Mouse (Mus musculus) ES-E14 (cell line): ENCODE measurements at regions not wholly inside any gene's neighbourhood (a gene's known extent, or its start where the extent isn't known, plus 50 kb on each side); places are given as distances from the start of the nearest gene placed in this dataset.

Experiments
- DNase-seq: peaks from one replicate; pipeline ENCODE4 v3.0.0-alpha.2; 2013; ENCODE audit warnings: low read depth, low spot score
- H3K27ac ChIP-seq: 2 replicates; pipeline ENCODE4 v1.5.1; 2012; ENCODE audit warnings: low read depth, mild to moderate bottlenecking, low read length, moderate library complexity, mixed read lengths; ENCODE audit not compliant: poor library complexity, insufficient read depth, severe bottlenecking
- H3K36me3 ChIP-seq: 2 replicates; pipeline ENCODE4 v1.6.1; 2012; ENCODE audit warnings: mild to moderate bottlenecking, low read length, moderate library complexity, mixed read lengths; ENCODE audit not compliant: control insufficient read depth, poor library complexity, insufficient read depth, severe bottlenecking
- H3K4me1 ChIP-seq, 2 experiments: fragments of 150-350 bp in 1 of 2; sonication (generic) in 1 of 2; 2 replicates each; pipeline ENCODE4 v1.6.1; 2012; ENCODE audit warnings: low read length in 2 of 2, mild to moderate bottlenecking in 1 of 2, mixed read lengths in 1 of 2; ENCODE audit not compliant: control insufficient read depth in 2 of 2, insufficient read depth in 2 of 2, poor library complexity in 1 of 2
- H3K4me3 ChIP-seq, 2 experiments: fragments of 150-350 bp in 1 of 2; sonication (generic) in 1 of 2; 2 replicates each; pipeline ENCODE4 v1.5.1; 2012; ENCODE audit warnings: low read length in 2 of 2, low read depth in 1 of 2, mild to moderate bottlenecking in 1 of 2, mixed read lengths in 1 of 2; ENCODE audit not compliant: insufficient read depth in 1 of 2, poor library complexity in 1 of 2, severe bottlenecking in 1 of 2
- H3K9ac ChIP-seq: 2 replicates; pipeline ENCODE4 v1.6.1; 2012; ENCODE audit warnings: low read depth, mild to moderate bottlenecking, low read length, mixed read lengths; ENCODE audit not compliant: poor library complexity, insufficient read depth, severe bottlenecking
- H3K9me3 ChIP-seq: fragments of 150-350 bp; sonication (generic); 2 replicates; pipeline ENCODE4 v1.6.1; 2012; ENCODE audit warnings: low read depth, mild to moderate bottlenecking, low read length; ENCODE audit not compliant: control insufficient read depth, insufficient read depth
- CHD2 ChIP-seq: IDR thresholded peaks from 2 replicates; pipeline ENCODE4 v1.6.1; 2014; ENCODE audit warnings: mild to moderate bottlenecking, low read depth, low read length, inconsistent platforms
- HCFC1 ChIP-seq: IDR thresholded peaks from 2 replicates; pipeline ENCODE4 v1.6.1; 2012; ENCODE audit warnings: low read length, inconsistent platforms, borderline replicate concordance; ENCODE audit not compliant: insufficient read depth
- MAFK ChIP-seq: IDR thresholded peaks from 2 replicates; pipeline ENCODE4 v1.6.1; 2014; ENCODE audit warnings: mild to moderate bottlenecking, low read depth, low read length, inconsistent platforms; ENCODE audit not compliant: insufficient read depth
- ZC3H11A ChIP-seq: IDR thresholded peaks from 2 replicates; pipeline ENCODE4 v1.6.1; 2012; ENCODE audit warnings: low read depth, mild to moderate bottlenecking, inconsistent platforms, low read length, borderline replicate concordance
- ZNF384 ChIP-seq: IDR thresholded peaks from 2 replicates; pipeline ENCODE4 v1.6.1; 2012; ENCODE audit warnings: low read depth, low read length, inconsistent platforms
- in situ Hi-C, 2 experiments: fragments of 600-800 bp; cut with MboI; formaldehyde crosslinking; loops; one replicate each; pipeline ENCODE4 v1.15.1; 2025; ENCODE audit warnings: low sequenced_read_pairs in 2 of 2, inconsistent platforms in 1 of 2; ENCODE audit not compliant: unreplicated experiment in 2 of 2

- no peak overlapping the region for H3K4me3 ChIP-seq
- no peaks in the 10 kb centered on the region for H3K36me3 ChIP-seq
- TF ChIP-seq ZNF384 (no peak), HCFC1 (no peak), MAFK (no peak), ZC3H11A (no peak), CHD2 (no peak)
- H3K9ac ChIP-seq = no peak overlapping the region
- no peaks in the 10 kb centered on the region for H3K9me3 ChIP-seq
- H3K4me1 ChIP-seq = no peaks in the 10 kb centered on the region
- no peak for DNase-seq
- H3K27ac ChIP-seq = no peak overlapping the region
- in situ Hi-C loops = loop anchor here in 1 of 2 experiments (25.0 kb wide), 1 partner anchor 441 kb away; no protein-coding TSS in a partner anchor
Observed at GRCm38 (mm10) chr11:32128018-32128417, 72.1 kb downstream of the Il9r start.

GRCm38 (mm10) chr11:32127401-32127817, 72.7 kb downstream of the Il9r start:
- H3K9ac ChIP-seq = no peak overlapping the region
- H3K4me3 ChIP-seq = no peak overlapping the region
- H3K27ac ChIP-seq = no peak overlapping the region
- no peaks in the 10 kb centered on the region for H3K9me3 ChIP-seq
- DNase-seq = no peak
- H3K4me1 ChIP-seq = no peaks in the 10 kb centered on the region
- in situ Hi-C loops = loop anchor here in 1 of 2 experiments (25.0 kb wide), 1 partner anchor 440 kb away; no protein-coding TSS in a partner anchor
- no peak for TF ChIP-seq ZNF384
- TF ChIP-seq CHD2 = no peak
- no peak for TF ChIP-seq MAFK
- TF ChIP-seq HCFC1 = no peak
- TF ChIP-seq ZC3H11A = no peak
- no peaks in the 10 kb centered on the region for H3K36me3 ChIP-seq

- in situ Hi-C loops = loop anchor here in 1 of 2 experiments (25.0 kb wide), 1 partner anchor 439 kb away; no protein-coding TSS in a partner anchor
- no peak for DNase-seq
- Histone ChIP-seq H3K36me3 (no peaks in the 10 kb centered on the region), H3K27ac (no peak overlapping the region), H3K9ac (no peak overlapping the region), H3K9me3 (no peaks in the 10 kb centered on the region), H3K4me1 (no peaks in the 10 kb centered on the region), H3K4me3 (no peak overlapping the region)
- TF ChIP-seq CHD2 (no peak), ZNF384 (no peak), HCFC1 (no peak), MAFK (no peak), ZC3H11A (no peak)
Observed at GRCm38 (mm10) chr11:32126786-32127185, 73.3 kb downstream of the Il9r start.

- Histone ChIP-seq H3K9me3 (no peaks in the 10 kb centered on the region), H3K4me3 (no peak overlapping the region), H3K36me3 (no peaks in the 10 kb centered on the region), H3K9ac (no peak overlapping the region), H3K27ac (no peak overlapping the region), H3K4me1 (no peaks in the 10 kb centered on the region)
- no peak for TF ChIP-seq CHD2
- no peak for TF ChIP-seq MAFK
- no peak for TF ChIP-seq HCFC1
- no peak for TF ChIP-seq ZNF384
- no peak for TF ChIP-seq ZC3H11A
- DNase-seq = no peak
- in situ Hi-C loops = loop anchor here in 1 of 2 experiments (25.0 kb wide), 1 partner anchor 439 kb away; no protein-coding TSS in a partner anchor
Observed at GRCm38 (mm10) chr11:32126311-32126698, 73.8 kb downstream of the Il9r start.
